ENCODE assay signal across 19 mouse cellular contexts in the genomic region with DNA sequence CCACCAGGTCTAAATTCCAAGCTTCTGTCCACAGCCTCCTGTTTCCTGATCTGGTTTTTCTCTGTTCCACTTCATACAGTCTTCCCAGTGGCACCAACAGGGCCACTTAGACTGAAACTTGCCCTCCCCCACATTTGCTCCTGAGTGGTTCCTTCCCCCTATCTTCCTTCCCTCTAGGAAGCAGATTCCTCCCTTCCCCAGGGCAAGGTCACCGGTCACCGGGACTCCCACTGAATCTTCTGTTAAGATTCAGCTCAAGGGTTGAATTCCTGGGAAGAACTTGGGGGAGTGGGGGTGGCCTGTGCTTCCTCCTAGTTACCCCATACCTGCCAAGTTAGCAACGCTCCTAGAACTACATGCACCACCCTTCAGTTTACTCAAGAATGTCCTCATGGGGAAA. TPM values are rescaled to one million over a fixed set of nuclear protein-coding genes. Genes with fewer than 3 reads are reported as not detected.
DNase-seq lines count a peak whose midpoint lies in the region; ATAC-seq and TF ChIP-seq lines count a peak whose summit lies in the region.
"Had no signal": no experiment of that assay in that cellular context is flagged by ENCODE, and none has a peak within 500 bp of the region (broad histone marks: within the 10 kb centered on the region; RNA-seq: fewer than 3 reads in every experiment).

No protein-coding gene starts in this region.

- no peak overlapping the region for H3K27ac ChIP-seq in forebrain, postnatal 0 days (ENCODE audit: low read depth, low read length)
- no peak overlapping the region for H3K27ac ChIP-seq in forebrain, embryonic 13.5 days
- H3K27ac ChIP-seq in kidney, postnatal 0 days = no peak overlapping the region
- no peak overlapping the region for H3K27ac ChIP-seq in kidney, embryonic 16.5 days (ENCODE audit: low read length)
- H3K27ac ChIP-seq in ES-Bruce4 (ENCODE audit: insufficient read depth, low read length) = 0 out of 2 replicates have a peak overlapping the region, but pooled peaks have one; percentile 16
- no peak overlapping the region for H3K27ac ChIP-seq in ES-E14 (ENCODE audit: insufficient read depth, low read depth, low read length, poor library complexity, severe bottlenecking)
- H3K27ac ChIP-seq: liver, embryonic 15.5 days had no signal

- no peak for TF ChIP-seq CTCF in forebrain, postnatal 0 days (IDR thresholded peaks at IDR 0.05; ENCODE audit: low read depth)
- no peak for TF ChIP-seq CTCF in kidney, postnatal 0 days (IDR thresholded peaks at IDR 0.05; ENCODE audit: low read depth)
- no peak for TF ChIP-seq CTCF in ES-Bruce4 (IDR thresholded peaks at IDR 0.05; ENCODE audit: low read depth, low read length)

- H3K4me3 ChIP-seq in forebrain, postnatal 0 days (ENCODE audit: low read depth, low read length) = no peak overlapping the region
- no peak overlapping the region for H3K4me3 ChIP-seq in forebrain, embryonic 13.5 days
- no peak overlapping the region for H3K4me3 ChIP-seq in kidney, postnatal 0 days (replicated peaks; ENCODE audit: low read depth, low read length)
- H3K4me3 ChIP-seq in kidney, embryonic 16.5 days (ENCODE audit: low read length) = no peak overlapping the region
- H3K4me3 ChIP-seq in ES-Bruce4 (ENCODE audit: low read depth, low read length) (no peak overlapping the region), ES-E14 (ENCODE audit: insufficient read depth in 1 of 2, low read depth in 1 of 2, low read length in 2 of 2, poor library complexity in 1 of 2, severe bottlenecking in 1 of 2) (no peak overlapping the region)

- H3K4me2 ChIP-seq in forebrain, postnatal 0 days (ENCODE audit: low read depth) = peak overlapping the region; percentile 90; the same call in 1 of the 2 replicates
- no peak overlapping the region for H3K4me2 ChIP-seq in forebrain, embryonic 13.5 days
- H3K4me2 ChIP-seq in kidney, postnatal 0 days (ENCODE audit: low read length) = no peak overlapping the region
- no peak overlapping the region for H3K4me2 ChIP-seq in kidney, embryonic 16.5 days (replicated peaks; ENCODE audit: low read depth, low read length)

- in situ Hi-C loops in ES-E14 (cut with MboI; ENCODE audit: low sequenced_read_pairs in 2 of 2, unreplicated experiment in 2 of 2) = no loop called here

- H3K27me3 ChIP-seq in forebrain, postnatal 0 days (ENCODE audit: insufficient read depth, low read length) = no peaks in the 10 kb centered on the region
- H3K27me3 ChIP-seq in forebrain, embryonic 13.5 days = peaks cover 22% of the 10 kb centered on the region
- H3K27me3 ChIP-seq in kidney, postnatal 0 days (ENCODE audit: insufficient read depth, low read length) = 0 out of 2 replicates have a peak, but pooled peaks cover 5% of the 10 kb centered on the region
- H3K27me3 ChIP-seq in kidney, embryonic 16.5 days (ENCODE audit: insufficient read depth, low read length) = peaks cover 12% of the 10 kb centered on the region; the same call in 1 of the 2 replicates
- no peaks in the 10 kb centered on the region; the same call in 1 of the 2 replicates for H3K27me3 ChIP-seq in ES-Bruce4 (ENCODE audit: control insufficient read depth, insufficient read depth, low read length, poor library complexity, severe bottlenecking)

- 31% methylated on average over 3 of the region's 3 CpGs for WGBS in forebrain, postnatal 0 days
- 41% methylated on average over 3 of the region's 3 CpGs for WGBS in forebrain, embryonic 13.5 days
- WGBS in kidney, postnatal 0 days = 23% methylated on average over 3 of the region's 3 CpGs
- WGBS in kidney, embryonic 16.5 days = 18% methylated on average over 3 of the region's 3 CpGs

- no peak for ATAC-seq in forebrain, postnatal 0 days
- ATAC-seq in forebrain, embryonic 13.5 days = no peak
- ATAC-seq in kidney, postnatal 0 days (replicated peaks; ENCODE audit: low FRiP score, low read depth) = no peak
- ATAC-seq in kidney, embryonic 16.5 days (ENCODE audit: low FRiP score, low TSS enrichment) = no peak
- no peak for ATAC-seq in granulocyte monocyte progenitor cell, adult 5-6 weeks (replicated peaks; ENCODE audit: poor library complexity, severe bottlenecking)
- ATAC-seq in CD4-positive, CD25-positive, alpha-beta regulatory T cell, adult 4 months = no peak

- no peak for TF ChIP-seq POLR2A in ES-Bruce4 (IDR thresholded peaks at IDR 0.05; ENCODE audit: insufficient read depth, low read length)

- no peak for DNase-seq in forebrain, postnatal 0 days
- peak; percentile 17 for DNase-seq in kidney, postnatal 0 days (ENCODE audit: low spot score)
- DNase-seq in ES-E14 (ENCODE audit: low read depth, low spot score) = peak; percentile 73
- DNase-seq: adrenal gland, postnatal 10 days; gastrocnemius, postnatal 25 days; kidney, postnatal 14 days; layer of hippocampus, adult 9-11 months; lung, postnatal 14 days; spleen, adult 18-20 months; thymus, adult 18-20 months had no signal

- no peaks in the 10 kb centered on the region for H3K9me3 ChIP-seq in forebrain, postnatal 0 days (ENCODE audit: low read length)
- no peaks in the 10 kb centered on the region for H3K9me3 ChIP-seq in forebrain, embryonic 13.5 days (replicated peaks)
- H3K9me3 ChIP-seq in kidney, postnatal 0 days (replicated peaks; ENCODE audit: low read length) = no peaks in the 10 kb centered on the region
- H3K9me3 ChIP-seq in kidney, embryonic 16.5 days (ENCODE audit: low read length) = no peaks in the 10 kb centered on the region
- H3K9me3 ChIP-seq in ES-Bruce4 (replicated peaks; ENCODE audit: control insufficient read depth, insufficient read depth, low read length, poor library complexity, severe bottlenecking) = no peaks in the 10 kb centered on the region
- H3K9me3 ChIP-seq in ES-E14 (ENCODE audit: control insufficient read depth, insufficient read depth, low read depth, low read length) = no peaks in the 10 kb centered on the region
- H3K9me3 ChIP-seq: limb, embryonic 13.5 days; liver, embryonic 15.5 days had no signal

- peaks cover 14% of the 10 kb centered on the region; the same call in 1 of the 2 replicates for H3K4me1 ChIP-seq in forebrain, postnatal 0 days (ENCODE audit: insufficient read depth)
- peaks cover 36% of the 10 kb centered on the region for H3K4me1 ChIP-seq in forebrain, embryonic 13.5 days
- H3K4me1 ChIP-seq in kidney, postnatal 0 days (replicated peaks; ENCODE audit: insufficient read depth, low read length) = peaks cover 19% of the 10 kb centered on the region; the same call in 1 of the 2 replicates
- peaks cover 19% of the 10 kb centered on the region for H3K4me1 ChIP-seq in kidney, embryonic 16.5 days (ENCODE audit: insufficient read depth, low read length)
- H3K4me1 ChIP-seq in ES-Bruce4 (ENCODE audit: control insufficient read depth, insufficient read depth, low read length) (peaks cover 2% of the 10 kb centered on the region), ES-E14 (ENCODE audit: control insufficient read depth in 2 of 2, insufficient read depth in 2 of 2, low read length in 2 of 2, poor library complexity in 1 of 2) (peaks cover 0 to 12% of the 10 kb centered on the region in 2 experiments; a peak in 2 of 4 replicates)

- no peak overlapping the region for H3K9ac ChIP-seq in forebrain, postnatal 0 days
- no peak overlapping the region for H3K9ac ChIP-seq in forebrain, embryonic 13.5 days
- no peak overlapping the region for H3K9ac ChIP-seq in kidney, postnatal 0 days (ENCODE audit: low read depth, low read length)
- no peak overlapping the region for H3K9ac ChIP-seq in kidney, embryonic 16.5 days (replicated peaks; ENCODE audit: low read length)
- H3K9ac ChIP-seq in ES-Bruce4 (ENCODE audit: low read depth, poor library complexity, severe bottlenecking) = no peak overlapping the region
- no peak overlapping the region for H3K9ac ChIP-seq in ES-E14 (ENCODE audit: insufficient read depth, low read depth, low read length, poor library complexity, severe bottlenecking)
- H3K9ac ChIP-seq: liver, embryonic 15.5 days had no signal

- peak; percentile 46; the same call in 1 of the 2 replicates for TF ChIP-seq EP300 in ES-Bruce4 (IDR thresholded peaks at IDR 0.05; ENCODE audit: insufficient read depth, low read depth, low read length)

- H3K36me3 ChIP-seq in forebrain, postnatal 0 days (ENCODE audit: insufficient read depth) = no peaks in the 10 kb centered on the region
- H3K36me3 ChIP-seq in forebrain, embryonic 13.5 days (ENCODE audit: poor library complexity, severe bottlenecking) = peaks cover 4% of the 10 kb centered on the region; the same call in 1 of the 2 replicates
- H3K36me3 ChIP-seq in kidney, postnatal 0 days (ENCODE audit: insufficient read depth, low read length) = no peaks in the 10 kb centered on the region
- no peaks in the 10 kb centered on the region for H3K36me3 ChIP-seq in kidney, embryonic 16.5 days (ENCODE audit: insufficient read depth, low read length)
- H3K36me3 ChIP-seq in ES-Bruce4 (ENCODE audit: control insufficient read depth, insufficient read depth, low read length, poor library complexity, severe bottlenecking) (no peaks in the 10 kb centered on the region), ES-E14 (ENCODE audit: control insufficient read depth, insufficient read depth, low read length, poor library complexity, severe bottlenecking) (no peaks in the 10 kb centered on the region; the same call in 1 of the 2 replicates)
- H3K36me3 ChIP-seq: limb, embryonic 13.5 days; liver, embryonic 15.5 days had no signal

TF ChIP-seq in ES-E14, 5 proteins besides CTCF, POLR2A, EP300 and RAD21:
- no peak for TF ChIP-seq CHD2 (IDR thresholded peaks at IDR 0.05; ENCODE audit: low read depth, low read length)
- TF ChIP-seq MAFK (IDR thresholded peaks at IDR 0.05; ENCODE audit: insufficient read depth, low read depth, low read length) = no peak
- no peak for TF ChIP-seq ZC3H11A (IDR thresholded peaks at IDR 0.05; ENCODE audit: borderline replicate concordance, low read depth, low read length)
- TF ChIP-seq HCFC1 (IDR thresholded peaks at IDR 0.05; ENCODE audit: borderline replicate concordance, insufficient read depth, low read length) = no peak

RNA-seq across cellular contexts. Expression of a gene that starts 1.3 kb away (rescaled TPM):
- total RNA-seq in forebrain, postnatal 0 days (2014; rRNA removed) = 65.3 and 71.5 TPM in 2 replicates
- polyA plus RNA-seq in forebrain, postnatal 0 days (2015; fragmentation: Nextera tagmentation; extraction: Ambion mirVana) = 6.0 TPM in 2 replicates
- 2.8 and 3.5 TPM in 2 replicates for polyA plus RNA-seq in forebrain, embryonic 13.5 days (2015; fragmentation: Nextera tagmentation; extraction: Ambion mirVana)
- 0.89 and 1.4 TPM in 2 replicates for polyA plus RNA-seq in kidney, postnatal 0 days (2015; fragmentation: Nextera tagmentation; extraction: Ambion mirVana)
- polyA plus RNA-seq in kidney, embryonic 16.5 days (2015; fragmentation: Nextera tagmentation; extraction: Ambion mirVana) = 1.0 and 1.5 TPM in 2 replicates
- polyA plus RNA-seq in ES-Bruce4 (2011; ENCODE audit: insufficient read depth, insufficient read length, low read depth, missing spikeins) = 2.2 and 3.8 TPM in 2 replicates
- total RNA-seq in ES-E14 (2012; rRNA removed) = 4.8 and 5.4 TPM in 2 replicates
- total RNA-seq in granulocyte monocyte progenitor cell, adult 5-6 weeks (2014; fragmentation: Nextera tagmentation) = not detected in 2 replicates
- total RNA-seq in granulocyte monocyte progenitor cell, adult 5-6 weeks (2017) = not detected in 2 replicates
- not detected for polyA plus RNA-seq in CD4-positive, CD25-positive, alpha-beta regulatory T cell, adult 4 months (2017; shearing (Covaris generic))
- total RNA-seq: megakaryocyte-erythroid progenitor cell, adult 5-6 weeks had no signal
- polyA plus RNA-seq: erythroblast, embryonic 14.5 days; liver, embryonic 15.5 days had no signal
